Mouse (Mus musculus): ENCODE measurements around the gene Fkbp5. TPM values are rescaled to one million over a fixed set of nuclear protein-coding genes. Genes with fewer than 3 reads are reported as not detected.

Gene Fkbp5
- polyA plus RNA-seq, 1 experiment from 2014 or later, result 37.4 TPM

- peaks cover 12% of the 10 kb centered on the region for H3K36me3 ChIP-seq (replicated peaks)
- no peaks in the 10 kb centered on the region for H3K4me1 ChIP-seq
- H3K27me3 ChIP-seq, result no peaks in the 10 kb centered on the region
- WGBS, result 82% methylated on average over 6 of the region's 6 CpGs
- H3K9me3 ChIP-seq, result no peaks in the 10 kb centered on the region
- ATAC-seq (ENCODE audit: low FRiP score), result no peak
- no peak overlapping the region for H3K4me2 ChIP-seq
- H3K4me3 ChIP-seq (replicated peaks), result no peak overlapping the region
- H3K27ac ChIP-seq, result no peak overlapping the region
- no peak overlapping the region for H3K9ac ChIP-seq
Measured at GRCm38 (mm10) chr17:28442661-28443060, 74.7 kb downstream of the Fkbp5 start.

GRCm38 (mm10) chr17:28438342-28439115, 78.8 kb downstream of the Fkbp5 start:
- H3K9ac ChIP-seq, result no peak overlapping the region
- no peaks in the 10 kb centered on the region for H3K9me3 ChIP-seq
- no peaks in the 10 kb centered on the region for H3K4me1 ChIP-seq
- peaks cover 29% of the 10 kb centered on the region for H3K36me3 ChIP-seq (replicated peaks)
- no peak for ATAC-seq (ENCODE audit: low FRiP score)
- no peaks in the 10 kb centered on the region for H3K27me3 ChIP-seq
- no peak overlapping the region for H3K4me2 ChIP-seq
- H3K4me3 ChIP-seq (replicated peaks), result no peak overlapping the region
- WGBS, result 93% methylated on average over 6 of the region's 6 CpGs
- no peak overlapping the region for H3K27ac ChIP-seq

GRCm38 (mm10) chr17:28437938-28438337, 79.4 kb downstream of the Fkbp5 start:
- Histone ChIP-seq H3K4me3 (replicated peaks) (no peak overlapping the region), H3K27ac (no peak overlapping the region), H3K4me2 (no peak overlapping the region), H3K4me1 (no peaks in the 10 kb centered on the region), H3K36me3 (replicated peaks) (peaks cover 29% of the 10 kb centered on the region), H3K9me3 (no peaks in the 10 kb centered on the region), H3K9ac (no peak overlapping the region), H3K27me3 (no peaks in the 10 kb centered on the region)
- 66% methylated on average over 2 of the region's 2 CpGs for WGBS
- no peak for ATAC-seq (ENCODE audit: low FRiP score)

- ATAC-seq (ENCODE audit: low FRiP score), result no peak
- no peak overlapping the region for H3K9ac ChIP-seq
- H3K27me3 ChIP-seq, result no peaks in the 10 kb centered on the region
- H3K36me3 ChIP-seq (replicated peaks), result peaks cover 29% of the 10 kb centered on the region
- no peak overlapping the region for H3K4me3 ChIP-seq (replicated peaks)
- no peak overlapping the region for H3K4me2 ChIP-seq
- H3K27ac ChIP-seq, result no peak overlapping the region
- H3K4me1 ChIP-seq, result no peaks in the 10 kb centered on the region
- 91% methylated on average over 5 of the region's 5 CpGs for WGBS
- no peaks in the 10 kb centered on the region for H3K9me3 ChIP-seq
Measured at GRCm38 (mm10) chr17:28434921-28435485, 82.3 kb downstream of the Fkbp5 start.

- no peak for ATAC-seq (ENCODE audit: low FRiP score)
- Histone ChIP-seq H3K9me3 (no peaks in the 10 kb centered on the region), H3K4me3 (replicated peaks) (no peak overlapping the region), H3K27ac (no peak overlapping the region), H3K9ac (no peak overlapping the region), H3K4me1 (no peaks in the 10 kb centered on the region), H3K36me3 (replicated peaks) (peaks cover 23% of the 10 kb centered on the region; the same call in 1 of the 2 replicates), H3K27me3 (no peaks in the 10 kb centered on the region), H3K4me2 (no peak overlapping the region)
- 92% methylated on average over 6 of the region's 6 CpGs for WGBS
Measured at GRCm38 (mm10) chr17:28433029-28433428, 84.3 kb downstream of the Fkbp5 start.

DNA sequence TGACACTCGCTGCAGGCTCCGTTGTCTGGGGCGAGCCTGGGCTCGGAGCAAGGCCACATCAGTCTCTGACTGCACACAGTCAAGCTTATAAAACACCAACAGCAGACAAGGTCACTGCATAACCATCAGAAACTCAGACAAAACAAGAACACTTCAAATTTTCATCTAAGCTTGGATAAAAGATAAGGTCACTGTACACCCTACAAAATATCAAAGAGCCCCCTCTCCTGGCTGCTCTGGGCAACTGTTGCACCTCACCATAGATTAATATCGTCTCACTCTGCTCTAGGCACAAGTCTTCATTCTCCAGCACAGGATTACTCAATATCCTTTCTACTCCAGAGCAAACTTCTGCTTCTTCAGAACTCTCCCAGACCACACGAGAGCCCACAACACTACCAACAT, 85.4 kb downstream of the Fkbp5 start:
- Histone ChIP-seq H3K4me1 (no peaks in the 10 kb centered on the region), H3K4me2 (no peak overlapping the region), H3K4me3 (replicated peaks) (no peak overlapping the region), H3K27ac (no peak overlapping the region), H3K9me3 (no peaks in the 10 kb centered on the region), H3K9ac (no peak overlapping the region), H3K36me3 (replicated peaks) (peaks cover 23% of the 10 kb centered on the region), H3K27me3 (no peaks in the 10 kb centered on the region)
- no peak for ATAC-seq (ENCODE audit: low FRiP score)
- WGBS, result 94% methylated on average over 6 of the region's 6 CpGs

DNA sequence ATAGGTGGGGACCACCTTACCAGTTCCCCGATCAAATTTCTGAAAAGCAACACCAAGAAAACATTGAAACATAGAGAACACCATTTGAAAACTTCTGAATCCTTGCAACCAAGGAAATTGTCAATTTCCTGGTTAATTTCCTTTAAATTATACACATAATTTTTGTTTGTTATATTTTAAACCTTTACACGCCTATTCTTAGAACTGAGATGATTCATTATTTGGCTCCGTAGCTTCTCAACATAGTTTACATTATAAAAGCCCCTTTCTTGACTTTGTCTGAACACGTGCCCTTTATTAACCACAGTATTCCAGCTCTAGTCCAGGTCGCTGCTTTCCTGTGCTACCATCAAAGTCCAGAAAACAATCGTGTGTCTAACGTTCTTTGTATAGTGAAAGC, 86.3 kb downstream of the Fkbp5 start:
- Histone ChIP-seq H3K4me1 (no peaks in the 10 kb centered on the region), H3K9me3 (no peaks in the 10 kb centered on the region), H3K27ac (no peak overlapping the region), H3K4me2 (no peak overlapping the region), H3K9ac (no peak overlapping the region), H3K4me3 (replicated peaks) (no peak overlapping the region), H3K36me3 (replicated peaks) (peaks cover 21% of the 10 kb centered on the region), H3K27me3 (no peaks in the 10 kb centered on the region)
- ATAC-seq (ENCODE audit: low FRiP score), result no peak
- 83% methylated on average over 7 of the region's 7 CpGs for WGBS

DNA sequence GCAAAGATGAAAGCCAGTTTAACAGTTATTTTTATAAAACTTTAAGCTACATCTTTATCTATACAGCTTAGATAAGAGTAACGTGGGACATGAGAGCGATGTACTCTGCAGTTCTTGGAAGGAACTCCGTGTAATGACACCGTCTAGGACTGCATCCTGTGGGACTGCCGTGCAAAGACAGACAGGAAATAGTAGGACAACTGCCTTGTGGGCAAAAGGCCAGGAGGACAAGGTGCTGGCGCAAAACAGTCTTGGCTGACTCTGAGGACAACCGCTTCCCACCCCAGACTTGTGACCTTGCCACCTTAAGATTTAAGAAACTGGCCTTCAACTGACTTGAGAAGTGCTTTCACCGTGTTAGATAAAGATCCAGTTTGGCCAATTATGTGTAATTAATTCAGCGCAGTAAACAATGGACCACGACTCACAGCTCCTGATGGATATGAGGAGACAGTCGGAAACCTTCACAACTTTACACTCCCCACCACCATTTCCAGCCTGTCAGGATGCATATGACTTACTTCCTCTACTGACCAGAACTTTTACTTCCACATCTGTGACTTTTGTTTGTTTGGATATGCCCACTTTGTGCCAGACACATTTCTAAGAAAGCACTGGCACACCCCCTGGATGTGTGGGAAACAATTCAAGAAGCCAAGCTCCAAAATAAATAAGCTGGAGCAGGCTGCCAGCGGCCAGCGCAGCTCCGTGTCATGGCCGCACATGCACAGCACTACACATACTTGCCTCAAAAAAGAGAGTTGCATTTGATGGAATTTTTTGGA, 88.7 kb downstream of the Fkbp5 start:
- H3K9ac ChIP-seq, result no peak overlapping the region
- peaks cover 22% of the 10 kb centered on the region for H3K36me3 ChIP-seq (replicated peaks)
- H3K27me3 ChIP-seq, result no peaks in the 10 kb centered on the region
- H3K27ac ChIP-seq, result no peak overlapping the region
- H3K4me2 ChIP-seq, result no peak overlapping the region
- no peaks in the 10 kb centered on the region for H3K4me1 ChIP-seq
- WGBS, result 86% methylated on average over 15 of the region's 15 CpGs
- no peak for ATAC-seq (ENCODE audit: low FRiP score)
- H3K4me3 ChIP-seq (replicated peaks), result no peak overlapping the region
- no peaks in the 10 kb centered on the region for H3K9me3 ChIP-seq

- 91% methylated on average over 6 of the region's 6 CpGs for WGBS
- no peak overlapping the region for H3K9ac ChIP-seq
- ATAC-seq (ENCODE audit: low FRiP score), result no peak
Measured at GRCm38 (mm10) chr17:28427666-28428065, 89.7 kb downstream of the Fkbp5 start.

GRCm38 (mm10) chr17:28424373-28424772, 93.0 kb downstream of the Fkbp5 start:
- 95% methylated on average over 6 of the region's 6 CpGs for WGBS
- Histone ChIP-seq H3K27me3 (no peaks in the 10 kb centered on the region), H3K4me1 (no peaks in the 10 kb centered on the region), H3K27ac (no peak overlapping the region), H3K9ac (no peak overlapping the region), H3K36me3 (replicated peaks) (peaks cover 25% of the 10 kb centered on the region), H3K4me2 (no peak overlapping the region), H3K4me3 (replicated peaks) (no peak overlapping the region), H3K9me3 (no peaks in the 10 kb centered on the region)
- no peak for ATAC-seq (ENCODE audit: low FRiP score)

More at GRCm38 (mm10) chr17:28427666-28428065, 89.7 kb downstream of the Fkbp5 start:
- no peak overlapping the region for H3K4me2 ChIP-seq
- no peaks in the 10 kb centered on the region for H3K4me1 ChIP-seq
- H3K9me3 ChIP-seq, result no peaks in the 10 kb centered on the region
- H3K4me3 ChIP-seq (replicated peaks), result no peak overlapping the region
- H3K27ac ChIP-seq, result no peak overlapping the region
- H3K27me3 ChIP-seq, result no peaks in the 10 kb centered on the region
- peaks cover 22% of the 10 kb centered on the region for H3K36me3 ChIP-seq (replicated peaks)

- no peaks in the 10 kb centered on the region for H3K9me3 ChIP-seq
- no peak overlapping the region for H3K4me2 ChIP-seq
- no peak overlapping the region for H3K27ac ChIP-seq
- H3K4me1 ChIP-seq, result no peaks in the 10 kb centered on the region
- no peak overlapping the region for H3K4me3 ChIP-seq (replicated peaks)
- no peak for ATAC-seq (ENCODE audit: low FRiP score)
- no peak overlapping the region for H3K9ac ChIP-seq
- 84% methylated on average over 5 of the region's 5 CpGs for WGBS
- peaks cover 9% of the 10 kb centered on the region for H3K36me3 ChIP-seq (replicated peaks)
- H3K27me3 ChIP-seq, result no peaks in the 10 kb centered on the region
Measured at GRCm38 (mm10) chr17:28421071-28421470, 96.3 kb downstream of the Fkbp5 start.

DNA sequence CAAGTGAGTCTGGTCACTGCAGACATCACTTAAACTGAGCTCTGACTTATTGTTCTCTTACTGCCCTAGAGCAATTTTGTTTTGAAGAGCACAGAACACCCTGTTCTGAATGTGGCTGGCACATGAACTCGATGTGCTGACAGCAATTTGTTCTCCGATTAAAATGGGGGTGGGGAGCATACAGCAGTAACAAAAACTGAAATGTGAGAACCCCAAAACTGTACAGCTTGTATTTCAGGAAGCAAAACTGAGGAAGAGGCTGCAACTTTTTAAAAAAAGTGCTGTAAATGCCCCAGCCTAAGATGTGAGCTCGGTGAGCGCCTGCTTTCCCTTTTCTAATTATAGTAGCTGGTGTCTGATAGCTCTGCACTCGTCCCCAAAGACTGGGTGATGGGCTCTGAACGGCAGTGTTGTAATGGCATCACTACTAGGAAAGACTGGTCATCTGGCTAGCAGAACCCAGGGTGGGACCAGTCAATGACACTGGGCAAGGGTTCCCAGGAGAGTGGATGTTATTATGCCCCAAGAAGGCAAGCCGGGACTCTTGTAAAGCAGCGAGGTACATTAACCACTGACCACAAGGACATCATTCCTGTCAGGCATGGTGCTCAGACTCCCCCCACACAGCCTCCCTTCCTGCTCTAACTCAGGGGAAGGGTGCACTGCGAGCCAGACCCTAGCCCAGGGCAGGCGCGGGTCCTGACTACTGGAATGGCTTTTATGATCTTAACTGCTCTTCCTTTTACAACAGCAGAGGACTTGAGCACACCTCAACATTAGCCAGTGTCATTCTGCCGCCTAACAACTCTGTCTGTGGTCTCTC, 96.9 kb downstream of the Fkbp5 start:
- H3K27ac ChIP-seq, result no peak overlapping the region
- no peak overlapping the region for H3K4me2 ChIP-seq
- H3K27me3 ChIP-seq, result no peaks in the 10 kb centered on the region
- H3K36me3 ChIP-seq (replicated peaks), result peaks cover 7% of the 10 kb centered on the region; the same call in 1 of the 2 replicates
- no peaks in the 10 kb centered on the region for H3K4me1 ChIP-seq
- H3K4me3 ChIP-seq (replicated peaks), result no peak overlapping the region
- no peak for ATAC-seq (ENCODE audit: low FRiP score)
- 76% methylated on average over 12 of the region's 12 CpGs for WGBS
- H3K9me3 ChIP-seq, result no peaks in the 10 kb centered on the region
- no peak overlapping the region for H3K9ac ChIP-seq

Data from forebrain, embryonic 12.5 days (tissue).